Mouse (Mus musculus): Measurements from ENCODE around the gene Pdk1. TPM values are rescaled to one million over a fixed set of nuclear protein-coding genes. Genes with fewer than 3 reads are reported as not detected.
A peak's percentile ranks its signal among the peaks of the same experiment; 100 is the strongest.

The Pdk1 gene
- polyA plus RNA-seq, 1 experiment from 2014 or later = 118 TPM

GRCm38 (mm10) chr2:71938716-71939393 lies 65.8 kb downstream of the Pdk1 start:
- no peaks in the 10 kb centered on the region for H3K9me3 ChIP-seq (replicated peaks; ENCODE audit: control insufficient read depth, low read length)
- no peaks in the 10 kb centered on the region for H3K36me3 ChIP-seq (ENCODE audit: control insufficient read depth, insufficient read depth)
- ATAC-seq (replicated peaks; ENCODE audit: extremely low read depth, insufficient read depth, low FRiP score) = no peak
- H3K27ac ChIP-seq (ENCODE audit: low read length) = peak overlapping the region; percentile 40; the same call in 1 of the 2 replicates
- no peak overlapping the region for H3K9ac ChIP-seq (ENCODE audit: low read length)
- no peak overlapping the region for H3K4me3 ChIP-seq (ENCODE audit: low read length)
- H3K4me1 ChIP-seq (ENCODE audit: control insufficient read depth, insufficient read depth, low read length) = 0 out of 2 replicates have a peak, but pooled peaks cover 2% of the 10 kb centered on the region
- 0 out of 2 replicates have a peak overlapping the region, but pooled peaks have one; percentile 14 for H3K4me2 ChIP-seq (ENCODE audit: low read depth, low read length)
- no peaks in the 10 kb centered on the region for H3K27me3 ChIP-seq (ENCODE audit: control insufficient read depth, insufficient read depth, low read length)
- 33% methylated on average over 6 of the region's 6 CpGs for WGBS

- H3K4me2 ChIP-seq (ENCODE audit: low read depth, low read length) = no peak overlapping the region
- H3K4me1 ChIP-seq (ENCODE audit: control insufficient read depth, insufficient read depth, low read length) = 0 out of 2 replicates have a peak, but pooled peaks cover 2% of the 10 kb centered on the region
- H3K9me3 ChIP-seq (replicated peaks; ENCODE audit: control insufficient read depth, low read length) = no peaks in the 10 kb centered on the region
- ATAC-seq (replicated peaks; ENCODE audit: extremely low read depth, insufficient read depth, low FRiP score) = no peak
- H3K36me3 ChIP-seq (ENCODE audit: control insufficient read depth, insufficient read depth) = no peaks in the 10 kb centered on the region
- no peak overlapping the region for H3K27ac ChIP-seq (ENCODE audit: low read length)
- H3K4me3 ChIP-seq (ENCODE audit: low read length) = no peak overlapping the region
- WGBS = 89% methylated on average over 3 of the region's 3 CpGs
- no peaks in the 10 kb centered on the region for H3K27me3 ChIP-seq (ENCODE audit: control insufficient read depth, insufficient read depth, low read length)
- no peak overlapping the region for H3K9ac ChIP-seq (ENCODE audit: low read length)
Observed at GRCm38 (mm10) chr2:71941005-71941720, 68.1 kb downstream of the Pdk1 start.

GRCm38 (mm10) chr2:71941721-71942087 lies 68.7 kb downstream of the Pdk1 start:
- ATAC-seq (replicated peaks; ENCODE audit: extremely low read depth, insufficient read depth, low FRiP score) = no peak
- Histone ChIP-seq H3K4me3 (ENCODE audit: low read length) (no peak overlapping the region), H3K9me3 (replicated peaks; ENCODE audit: control insufficient read depth, low read length) (no peaks in the 10 kb centered on the region), H3K27me3 (ENCODE audit: control insufficient read depth, insufficient read depth, low read length) (no peaks in the 10 kb centered on the region), H3K36me3 (ENCODE audit: control insufficient read depth, insufficient read depth) (no peaks in the 10 kb centered on the region), H3K27ac (ENCODE audit: low read length) (no peak overlapping the region), H3K9ac (ENCODE audit: low read length) (no peak overlapping the region), H3K4me1 (ENCODE audit: control insufficient read depth, insufficient read depth, low read length) (0 out of 2 replicates have a peak, but pooled peaks cover 2% of the 10 kb centered on the region), H3K4me2 (ENCODE audit: low read depth, low read length) (no peak overlapping the region)
- 90% methylated on average over 5 of the region's 5 CpGs for WGBS

GRCm38 (mm10) chr2:71951212-71951611 lies 78.2 kb downstream of the Pdk1 start:
- Histone ChIP-seq H3K4me2 (ENCODE audit: low read depth, low read length) (no peak overlapping the region), H3K36me3 (ENCODE audit: control insufficient read depth, insufficient read depth) (no peaks in the 10 kb centered on the region), H3K27ac (ENCODE audit: low read length) (no peak overlapping the region), H3K9ac (ENCODE audit: low read length) (no peak overlapping the region), H3K4me3 (ENCODE audit: low read length) (no peak overlapping the region), H3K27me3 (ENCODE audit: control insufficient read depth, insufficient read depth, low read length) (no peaks in the 10 kb centered on the region), H3K9me3 (replicated peaks; ENCODE audit: control insufficient read depth, low read length) (peaks cover 3% of the 10 kb centered on the region; the same call in 1 of the 2 replicates), H3K4me1 (ENCODE audit: control insufficient read depth, insufficient read depth, low read length) (no peaks in the 10 kb centered on the region)
- no peak for ATAC-seq (replicated peaks; ENCODE audit: extremely low read depth, insufficient read depth, low FRiP score)
- 88% methylated on average over 4 of the region's 4 CpGs for WGBS

Other genes starting within 250 kb of the Pdk1 start
- gene Itga6, start 127.6 kb upstream of the Pdk1 start, polyA plus RNA-seq (2015; fragmentation: Nextera tagmentation; extraction: Ambion mirVana) = 46.2 and 49.6 TPM in 2 replicates
- gene Rapgef4, start 108.0 kb downstream of the Pdk1 start, polyA plus RNA-seq (2015; fragmentation: Nextera tagmentation; extraction: Ambion mirVana) = 4.1 and 5.4 TPM in 2 replicates